7 mouse cellular contexts compared by ENCODE assay signal in the genomic region with DNA sequence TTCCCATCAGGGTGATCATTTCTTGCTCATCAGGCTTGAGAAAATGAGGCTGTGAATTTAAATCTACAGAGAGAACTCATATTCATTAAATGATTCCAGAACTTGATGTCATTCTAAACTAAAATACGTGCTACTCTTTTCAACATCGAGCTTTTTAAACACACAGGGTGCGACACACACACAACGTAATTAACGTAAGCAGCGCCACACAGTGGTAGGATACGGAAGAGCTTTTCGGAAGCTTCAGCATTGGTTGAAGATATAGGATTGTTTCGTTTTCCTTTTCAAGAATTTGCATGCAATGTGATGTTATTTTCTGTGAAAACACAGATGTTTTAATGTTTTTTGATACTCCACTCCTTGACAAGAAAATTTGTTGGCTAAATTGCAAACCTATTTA.
DNase-seq lines count a peak whose midpoint lies in the region; ATAC-seq and TF ChIP-seq lines count a peak whose summit lies in the region.

No protein-coding gene starts in this region.

- ATAC-seq in G1E (ENCODE audit: extremely low read depth, insufficient number of reproducible peaks, low FRiP score, poor library complexity, severe bottlenecking) = no peak
- ATAC-seq in liver, postnatal 0 days = no peak
- ATAC-seq in neural tube, embryonic 14.5 days (ENCODE audit: low read depth) = peak; percentile 84; the same call in 1 of the 2 replicates

- no peak overlapping the region for H3K27ac ChIP-seq in liver, postnatal 0 days (ENCODE audit: low read depth)
- no peak overlapping the region for H3K27ac ChIP-seq in neural tube, embryonic 14.5 days (ENCODE audit: low read depth, low read length)

- H3K4me2 ChIP-seq in liver, postnatal 0 days (ENCODE audit: low read depth, low read length) = 0 out of 2 replicates have a peak overlapping the region, but pooled peaks have one; percentile 5
- H3K4me2 ChIP-seq in neural tube, embryonic 14.5 days (ENCODE audit: low read depth, low read length) = no peak overlapping the region

- no peak overlapping the region for H3K9ac ChIP-seq in liver, postnatal 0 days (replicated peaks)
- H3K9ac ChIP-seq in neural tube, embryonic 14.5 days (replicated peaks; ENCODE audit: low read depth, low read length) = no peak overlapping the region

- H3K27me3 ChIP-seq in G1E (ENCODE audit: insufficient read depth, low read length) = no peaks in the 10 kb centered on the region
- no peaks in the 10 kb centered on the region for H3K27me3 ChIP-seq in liver, postnatal 0 days (ENCODE audit: insufficient read depth, low read length)
- no peaks in the 10 kb centered on the region for H3K27me3 ChIP-seq in neural tube, embryonic 14.5 days (ENCODE audit: control insufficient read depth, insufficient read depth, low read length)

- DNase-seq in B cell, adult 2 months = peak; percentile 66 to 67
- no peak for DNase-seq in G1E (ENCODE audit: low spot score)
- peak; percentile 80 to 85 for DNase-seq in cerebellum, postnatal 10 days
- peak; percentile 17 to 57 for DNase-seq in frontal cortex, postnatal 14 days (ENCODE audit: low spot score in 2 of 2)
- peak; percentile 49 for DNase-seq in kidney, postnatal 14 days
- peak; percentile 60 for DNase-seq in liver, postnatal 0 days

- no peaks in the 10 kb centered on the region for H3K9me3 ChIP-seq in G1E (replicated peaks)
- no peaks in the 10 kb centered on the region for H3K9me3 ChIP-seq in liver, postnatal 0 days (ENCODE audit: low read length)
- H3K9me3 ChIP-seq in neural tube, embryonic 14.5 days (ENCODE audit: control insufficient read depth, low read length) = no peaks in the 10 kb centered on the region

- no peak overlapping the region for H3K4me3 ChIP-seq in G1E (ENCODE audit: low read depth, low read length)
- no peak overlapping the region for H3K4me3 ChIP-seq in liver, postnatal 0 days (ENCODE audit: low read depth, low read length)
- no peak overlapping the region for H3K4me3 ChIP-seq in neural tube, embryonic 14.5 days (ENCODE audit: low read depth, low read length)

- no peak for TF ChIP-seq EP300 in liver, postnatal 0 days (IDR thresholded peaks at IDR 0.05; ENCODE audit: low read depth)

- TF ChIP-seq CTCF in G1E (IDR thresholded peaks at IDR 0.05; ENCODE audit: low read depth, low read length) = peak; percentile 12; the same call in 1 of the 2 replicates
- peak; percentile 76 for TF ChIP-seq CTCF in liver, postnatal 0 days (IDR thresholded peaks at IDR 0.05; ENCODE audit: low read depth)

- no peaks in the 10 kb centered on the region for H3K4me1 ChIP-seq in G1E (ENCODE audit: insufficient read depth, low read depth, low read length)
- H3K4me1 ChIP-seq in liver, postnatal 0 days (ENCODE audit: insufficient read depth) = no peaks in the 10 kb centered on the region
- H3K4me1 ChIP-seq in neural tube, embryonic 14.5 days (ENCODE audit: control insufficient read depth, insufficient read depth, low read length) = no peaks in the 10 kb centered on the region

- no peaks in the 10 kb centered on the region for H3K36me3 ChIP-seq in G1E (replicated peaks)
- no peaks in the 10 kb centered on the region for H3K36me3 ChIP-seq in liver, postnatal 0 days (replicated peaks; ENCODE audit: insufficient read depth, low read length)
- no peaks in the 10 kb centered on the region for H3K36me3 ChIP-seq in neural tube, embryonic 14.5 days (ENCODE audit: control insufficient read depth, insufficient read depth, low read length)

- 2% methylated on average over 9 of the region's 9 CpGs for WGBS in liver, postnatal 0 days (ENCODE audit: insufficient replicate concordance)
- 6% methylated on average over 9 of the region's 9 CpGs for WGBS in neural tube, embryonic 14.5 days
